Mouse (Mus musculus): Measurements from ENCODE around the gene Epb42. TPM values are rescaled to one million over a fixed set of nuclear protein-coding genes. Genes with fewer than 3 reads are reported as not detected.

Epb42 gene
- polyA plus RNA-seq, 1 experiment from 2014 or later, result 0.32 TPM

Small RNAs within 50 kb of the gene (microRNA-seq; reads per million reads assigned to microRNA genes)
- gene Gm44325, result 0.44 reads per million

Other genes starting within 250 kb of the Epb42 start
- 7.6 and 7.7 TPM in 2 replicates for gene Cdan1, start 186.9 kb downstream of the Epb42 start, polyA plus RNA-seq (2014; fragmentation: Nextera tagmentation; extraction: Ambion mirVana)
- gene Ttbk2, start 186.5 kb downstream of the Epb42 start, polyA plus RNA-seq (2014; fragmentation: Nextera tagmentation; extraction: Ambion mirVana), result 14.1 and 15.9 TPM in 2 replicates
- gene Ubr1, start 66.4 kb downstream of the Epb42 start, polyA plus RNA-seq (2014; fragmentation: Nextera tagmentation; extraction: Ambion mirVana), result 28.3 and 40.5 TPM in 2 replicates
- 11.9 and 13.8 TPM in 2 replicates for gene Tmem62, start 60.1 kb downstream of the Epb42 start, polyA plus RNA-seq (2014; fragmentation: Nextera tagmentation; extraction: Ambion mirVana)
- 82.6 and 84.9 TPM in 2 replicates for gene Ccndbp1, start 28.7 kb downstream of the Epb42 start, polyA plus RNA-seq (2014; fragmentation: Nextera tagmentation; extraction: Ambion mirVana)
- not detected in 2 replicates for gene Tgm5, start 48.8 kb upstream of the Epb42 start, polyA plus RNA-seq (2014; fragmentation: Nextera tagmentation; extraction: Ambion mirVana)
- not detected in 2 replicates for gene Tgm7, start 72.7 kb upstream of the Epb42 start, polyA plus RNA-seq (2014; fragmentation: Nextera tagmentation; extraction: Ambion mirVana)
- 30.7 and 40.0 TPM in 2 replicates for gene Adal, start 103.4 kb upstream of the Epb42 start, polyA plus RNA-seq (2014; fragmentation: Nextera tagmentation; extraction: Ambion mirVana)
- gene Lcmt2, start 103.6 kb upstream of the Epb42 start, polyA plus RNA-seq (2014; fragmentation: Nextera tagmentation; extraction: Ambion mirVana), result 18.2 and 23.3 TPM in 2 replicates
- gene Tubgcp4, start 133.6 kb upstream of the Epb42 start, polyA plus RNA-seq (2014; fragmentation: Nextera tagmentation; extraction: Ambion mirVana), result 35.9 and 49.2 TPM in 2 replicates
- gene Zscan29, start 134.1 kb upstream of the Epb42 start, polyA plus RNA-seq (2014; fragmentation: Nextera tagmentation; extraction: Ambion mirVana), result 8.0 and 9.3 TPM in 2 replicates
- gene Trp53bp1, start 234.3 kb upstream of the Epb42 start, polyA plus RNA-seq (2014; fragmentation: Nextera tagmentation; extraction: Ambion mirVana), result 146 and 193 TPM in 2 replicates

All from midbrain, embryonic 14.5 days (tissue).